Mouse (Mus musculus) lung, embryonic 14.5 days (tissue): ENCODE results near the gene Tex26. TPM values are rescaled to one million over a fixed set of nuclear protein-coding genes. Genes with fewer than 3 reads are reported as not detected.

Source experiments
- ATAC-seq: fragments of 200-750 bp; cut with Nextera tagmentation; 2 replicates; pipeline ENCODE4 v1.8.0; 2017; ENCODE audit warnings: mild to moderate bottlenecking, moderate TSS enrichment, moderate library complexity; ENCODE audit not compliant: insufficient read depth
- DNase-seq: peaks from one replicate; pipeline ENCODE4 v3.0.0-alpha.2; 2015
- H3K27ac ChIP-seq: fragments of 300-500 bp; sonication (generic); 2 replicates; pipeline ENCODE4 v1.5.1; 2014; ENCODE audit warnings: low read depth, mild to moderate bottlenecking, moderate library complexity
- H3K27me3 ChIP-seq: fragments of 300-500 bp; sonication (generic); 2 replicates; pipeline ENCODE4 v1.6.1; 2014; ENCODE audit warnings: low read length, control low read depth; ENCODE audit not compliant: insufficient read depth
- H3K36me3 ChIP-seq: fragments of 300-500 bp; sonication (generic); 2 replicates; pipeline ENCODE4 v1.6.1; 2014; ENCODE audit warnings: control low read depth; ENCODE audit not compliant: insufficient read depth
- H3K4me1 ChIP-seq: fragments of 300-500 bp; sonication (generic); 2 replicates; pipeline ENCODE4 v1.6.1; 2014; ENCODE audit warnings: antibody characterized with exemption, control low read depth; ENCODE audit not compliant: insufficient read depth
- H3K4me2 ChIP-seq: fragments of 300-500 bp; sonication (generic); 2 replicates; pipeline ENCODE4 v1.6.1; 2014; ENCODE audit warnings: mild to moderate bottlenecking
- H3K4me3 ChIP-seq: fragments of 300-500 bp; sonication (generic); 2 replicates; pipeline ENCODE4 v1.5.1; 2014; ENCODE audit warnings: low read depth, low read length
- H3K9ac ChIP-seq: fragments of 300-500 bp; sonication (generic); 2 replicates; pipeline ENCODE4 v1.6.1; 2014
- H3K9me3 ChIP-seq: fragments of 300-500 bp; sonication (generic); 2 replicates; pipeline ENCODE4 v1.6.1; 2016; ENCODE audit warnings: low read depth, low read length, control low read depth
- CTCF ChIP-seq: IDR thresholded peaks from 2 replicates; pipeline ENCODE4 v1.5.1; 2016; ENCODE audit warnings: antibody characterized with exemption, low read depth
- WGBS: fragments of 180-500 bp; shearing (Covaris S2); extraction: QIAGEN DNeasy Blood & Tissue Kit; methylation state at CpG from one replicate; pipeline ENCODE4 v1.1.7; 2014; 5-methylcytosine and 5-hydroxymethylcytosine counted together
- polyA plus RNA-seq: library from polyadenylated mRNA; unstranded; fragments of >200 nt; fragmentation: Nextera tagmentation; extraction: Ambion mirVana; gene quantifications from 2 replicates; pipeline ENCODE4 v1.2.1, GENCODE M21; 2014

Gene Tex26
- polyA plus RNA-seq, 1 experiment from 2014 or later, result 0.64 TPM

DNA sequence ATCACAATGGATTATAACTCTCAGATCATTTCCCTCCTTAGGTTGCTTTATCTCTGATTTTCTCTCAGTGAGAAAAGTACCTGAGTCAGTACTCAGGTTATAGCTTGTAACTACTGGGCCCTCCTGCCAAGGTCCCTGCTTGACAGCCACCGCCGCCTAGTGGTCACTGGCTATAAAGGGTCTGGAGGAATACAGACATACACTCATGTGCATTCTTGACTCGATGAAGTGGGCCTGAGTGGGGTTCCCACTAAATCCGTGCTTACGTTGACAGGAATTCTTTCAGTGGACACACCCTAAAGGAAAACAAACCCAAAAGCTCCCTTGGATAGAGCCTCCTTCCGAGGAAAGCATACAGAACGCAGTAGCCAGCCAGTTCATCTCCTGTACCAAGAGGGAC lies 17.1 kb downstream of the Tex26 start:
- Histone ChIP-seq H3K27ac (no peak overlapping the region), H3K9me3 (no peaks in the 10 kb centered on the region), H3K4me1 (no peaks in the 10 kb centered on the region; the same call in 1 of the 2 replicates), H3K4me3 (no peak overlapping the region), H3K36me3 (no peaks in the 10 kb centered on the region), H3K9ac (no peak overlapping the region), H3K27me3 (no peaks in the 10 kb centered on the region), H3K4me2 (no peak overlapping the region)
- DNase-seq (no peak), ATAC-seq (no peak)
- TF ChIP-seq CTCF, result peak; percentile 52
- WGBS, result 78% methylated on average over 7 of the region's 7 CpGs

DNA sequence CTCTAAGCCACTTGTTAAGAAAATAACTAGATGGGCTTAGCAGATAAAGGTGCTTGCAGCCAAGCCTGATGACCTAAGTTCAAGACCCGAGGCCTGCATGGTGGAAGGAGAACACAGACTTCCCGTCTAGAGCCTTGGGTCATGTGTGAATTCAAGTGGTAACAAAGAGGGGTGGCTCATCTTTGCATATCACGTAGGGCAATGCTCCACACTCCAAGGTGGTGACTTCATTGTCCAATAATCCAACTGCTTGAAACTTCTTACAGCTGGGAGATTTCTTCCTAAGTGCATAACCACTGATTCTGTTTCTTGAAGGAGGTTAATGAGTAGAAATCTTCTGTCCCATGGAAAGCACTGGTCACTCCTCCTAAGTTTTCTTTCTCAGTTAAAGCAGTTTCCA lies 22.6 kb downstream of the Tex26 start:
- H3K4me3 ChIP-seq, result no peak overlapping the region
- H3K27ac ChIP-seq, result no peak overlapping the region
- no peak overlapping the region for H3K9ac ChIP-seq
- H3K27me3 ChIP-seq, result no peaks in the 10 kb centered on the region
- DNase-seq (no peak), ATAC-seq (no peak)
- no peak overlapping the region for H3K4me2 ChIP-seq
- WGBS, result 74% methylated on average over 3 of the region's 3 CpGs
- no peaks in the 10 kb centered on the region for H3K9me3 ChIP-seq
- TF ChIP-seq CTCF, result no peak
- H3K4me1 ChIP-seq, result no peaks in the 10 kb centered on the region; the same call in 1 of the 2 replicates
- no peaks in the 10 kb centered on the region for H3K36me3 ChIP-seq

DNA sequence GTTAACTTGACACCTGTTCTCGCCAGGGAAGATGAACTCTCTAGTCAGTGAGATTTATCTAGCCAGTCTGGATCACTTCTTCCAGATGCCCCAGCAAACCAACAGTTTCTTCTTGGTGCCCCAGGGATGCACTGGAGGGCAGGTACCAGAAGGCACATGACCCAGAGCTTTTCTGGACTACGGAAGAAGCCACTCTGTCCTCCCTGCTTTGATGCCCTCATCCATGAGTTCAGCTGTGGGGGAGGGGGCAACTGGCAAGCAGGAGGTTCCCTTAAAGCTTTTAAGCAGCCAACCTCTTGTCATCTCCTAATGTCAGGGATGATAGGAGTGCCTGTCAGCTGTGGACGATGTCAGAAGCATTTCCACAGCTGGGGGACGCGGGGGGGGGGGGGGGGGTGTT lies 25.8 kb downstream of the Tex26 start:
- DNase-seq, result no peak
- Histone ChIP-seq H3K27ac (no peak overlapping the region), H3K9me3 (no peaks in the 10 kb centered on the region), H3K27me3 (no peaks in the 10 kb centered on the region), H3K9ac (no peak overlapping the region), H3K36me3 (no peaks in the 10 kb centered on the region), H3K4me3 (no peak overlapping the region), H3K4me2 (no peak overlapping the region), H3K4me1 (no peaks in the 10 kb centered on the region; the same call in 1 of the 2 replicates)
- ATAC-seq, result no peak
- no peak for TF ChIP-seq CTCF
- 25% methylated on average over 5 of the region's 5 CpGs for WGBS

DNA sequence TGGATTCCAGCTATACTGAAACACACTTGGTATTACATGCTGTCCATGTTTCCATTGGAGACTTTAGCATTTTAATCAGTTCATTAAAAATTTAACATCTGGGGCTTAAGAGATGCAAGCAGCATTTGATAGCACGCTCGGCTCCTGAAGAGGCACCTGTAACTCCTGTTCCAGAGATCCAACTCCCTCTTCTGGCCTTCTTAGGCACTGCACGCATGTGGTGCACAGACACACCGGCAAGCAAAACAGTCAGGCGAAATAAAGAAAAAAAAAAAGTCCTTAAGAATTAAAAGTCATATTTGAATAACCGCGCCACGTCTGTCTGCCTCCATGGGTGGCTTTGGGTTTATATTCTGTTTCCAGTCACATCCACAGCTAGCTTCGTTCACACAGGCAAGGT lies 34.7 kb downstream of the Tex26 start:
- no peak overlapping the region for H3K4me3 ChIP-seq
- no peaks in the 10 kb centered on the region for H3K4me1 ChIP-seq
- H3K36me3 ChIP-seq, result no peaks in the 10 kb centered on the region
- H3K9ac ChIP-seq, result no peak overlapping the region
- peak; percentile 34 for TF ChIP-seq CTCF
- H3K27me3 ChIP-seq, result no peaks in the 10 kb centered on the region
- H3K27ac ChIP-seq, result no peak overlapping the region
- 96% methylated on average over 9 of the region's 9 CpGs for WGBS
- no peak for DNase-seq
- H3K9me3 ChIP-seq, result peaks cover 6% of the 10 kb centered on the region; the same call in 1 of the 2 replicates
- no peak for ATAC-seq
- no peak overlapping the region for H3K4me2 ChIP-seq

DNA sequence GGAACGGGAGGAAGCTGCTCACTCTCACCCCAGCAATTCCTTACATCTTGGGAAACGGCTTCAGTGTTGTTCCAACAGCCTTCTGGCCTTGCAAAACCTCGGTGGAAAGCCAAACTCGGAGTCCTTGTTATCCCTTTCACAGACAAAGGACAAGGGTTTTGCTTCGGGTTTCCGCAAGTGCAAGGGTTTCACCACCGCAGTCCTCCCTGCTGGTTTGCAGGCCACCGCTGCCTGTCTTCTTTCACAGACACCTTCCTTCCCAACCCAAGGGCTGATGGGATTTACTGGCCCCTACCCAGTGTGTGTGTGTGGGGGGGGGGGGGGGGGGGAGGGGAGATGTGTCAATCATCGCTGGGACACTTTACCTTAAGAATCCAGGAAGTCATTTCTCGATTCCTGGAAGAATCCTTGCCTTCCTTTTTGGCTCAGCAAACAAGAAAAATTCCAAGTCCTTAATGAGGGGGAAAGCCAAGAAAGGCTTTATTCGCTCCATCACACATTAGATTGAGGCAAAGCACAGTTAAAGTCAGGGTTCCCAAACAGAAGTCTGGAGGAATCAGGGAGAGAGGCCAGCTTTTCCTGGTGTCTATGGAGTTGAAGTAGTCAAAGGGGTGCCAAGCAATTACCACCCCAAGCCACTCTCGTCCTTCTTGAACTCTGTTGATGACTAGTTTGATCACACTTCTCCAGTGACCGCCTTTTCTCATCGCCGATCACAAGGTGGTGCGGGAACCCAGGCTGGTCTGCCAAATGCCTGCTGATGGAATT lies 35.4 kb downstream of the Tex26 start:
- no peak overlapping the region for H3K27ac ChIP-seq
- 89% methylated on average over 16 of the region's 16 CpGs for WGBS
- H3K4me1 ChIP-seq, result no peaks in the 10 kb centered on the region
- no peak overlapping the region for H3K9ac ChIP-seq
- ATAC-seq, result no peak
- no peak for DNase-seq
- H3K4me3 ChIP-seq, result no peak overlapping the region
- TF ChIP-seq CTCF, result no peak
- no peaks in the 10 kb centered on the region for H3K27me3 ChIP-seq
- no peaks in the 10 kb centered on the region for H3K36me3 ChIP-seq
- H3K4me2 ChIP-seq, result no peak overlapping the region
- peaks cover 6% of the 10 kb centered on the region; the same call in 1 of the 2 replicates for H3K9me3 ChIP-seq

DNA sequence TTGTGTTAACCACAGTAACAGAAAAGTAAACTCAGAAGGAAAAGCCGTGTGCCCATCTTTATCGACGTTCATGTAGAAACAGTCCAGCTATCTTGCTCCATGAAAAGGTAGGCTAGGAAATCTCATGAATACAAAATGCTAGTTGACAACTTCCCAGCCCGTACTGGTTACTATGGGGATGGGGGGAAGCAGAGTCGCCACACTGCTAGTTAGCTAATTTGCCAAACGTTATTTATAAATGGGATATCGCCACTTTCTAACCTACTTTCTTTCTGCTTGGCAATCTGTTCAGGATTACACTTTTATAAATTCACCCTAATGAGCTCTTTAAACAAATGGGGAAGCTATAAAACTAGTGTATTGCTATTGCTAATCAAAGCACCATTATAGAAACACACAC lies 42.5 kb downstream of the Tex26 start:
- H3K4me2 ChIP-seq, result no peak overlapping the region
- ATAC-seq, result no peak
- no peak for TF ChIP-seq CTCF
- H3K27me3 ChIP-seq, result no peaks in the 10 kb centered on the region
- H3K9ac ChIP-seq, result no peak overlapping the region
- WGBS, result 87% methylated on average over 7 of the region's 7 CpGs
- H3K9me3 ChIP-seq, result no peaks in the 10 kb centered on the region
- H3K4me3 ChIP-seq, result no peak overlapping the region
- H3K4me1 ChIP-seq, result no peaks in the 10 kb centered on the region
- no peak for DNase-seq
- no peak overlapping the region for H3K27ac ChIP-seq
- H3K36me3 ChIP-seq, result no peaks in the 10 kb centered on the region

DNA sequence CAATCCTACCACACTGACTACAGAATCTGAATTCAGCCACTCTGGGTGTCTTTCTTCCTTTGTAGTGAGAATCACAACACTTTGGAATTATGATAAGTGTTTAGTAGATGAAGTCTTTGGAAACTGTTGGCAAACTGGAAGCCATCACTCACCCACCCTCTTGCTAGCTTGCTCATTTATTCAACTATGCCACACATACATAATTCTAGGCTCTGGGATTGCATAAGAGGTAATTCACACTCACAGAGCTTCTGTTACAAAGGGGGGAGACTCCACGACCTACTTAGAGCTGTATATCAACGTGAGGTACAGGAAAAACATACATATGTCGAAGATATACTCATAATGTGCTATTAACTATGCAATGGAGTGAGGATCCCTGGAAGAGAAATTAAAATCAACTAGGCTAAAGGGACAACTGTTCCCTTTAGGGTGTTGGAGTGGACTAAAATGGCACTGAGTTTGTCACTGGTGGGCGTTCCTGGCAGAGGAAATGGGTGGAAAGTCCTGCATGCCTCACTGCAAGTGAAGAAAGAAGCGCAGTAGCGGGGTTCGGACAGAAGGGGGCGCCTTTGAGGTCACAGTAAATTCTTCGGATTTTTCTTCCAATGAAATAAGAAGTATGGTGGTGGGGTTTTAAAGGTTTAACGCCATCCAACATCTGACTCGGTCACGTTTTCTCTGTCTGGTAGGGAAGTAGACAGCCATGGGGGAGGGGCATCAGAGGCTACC lies 44.0 kb downstream of the Tex26 start:
- no peaks in the 10 kb centered on the region for H3K27me3 ChIP-seq
- no peaks in the 10 kb centered on the region for H3K36me3 ChIP-seq
- 61% methylated on average over 12 of the region's 12 CpGs for WGBS
- DNase-seq (peak; percentile 28), ATAC-seq (no peak)
- no peaks in the 10 kb centered on the region for H3K4me1 ChIP-seq
- H3K27ac ChIP-seq, result no peak overlapping the region
- no peaks in the 10 kb centered on the region for H3K9me3 ChIP-seq
- peak; percentile 39; the same call in 1 of the 2 replicates for TF ChIP-seq CTCF
- H3K4me2 ChIP-seq, result no peak overlapping the region
- H3K9ac ChIP-seq, result no peak overlapping the region
- H3K4me3 ChIP-seq, result no peak overlapping the region
